Mouse (Mus musculus): ENCODE measurements at regions not wholly inside any gene's neighbourhood (a gene's known extent, or its start where the extent isn't known, plus 50 kb on each side); places are given as distances from the start of the nearest gene placed in this dataset.

- TF ChIP-seq TAL1 (IDR thresholded peaks at IDR 0.05; ENCODE audit: low read length) (no peak), GATA1 (IDR thresholded peaks at IDR 0.05; ENCODE audit: low read length) (no peak)
Observed at GRCm38 (mm10) chrX:12841021-12841325, 79.1 kb upstream of the Med14 start.

All from erythroblast, embryonic 14.5 days (primary cell).